Mouse (Mus musculus) cortical plate, adult 2 months (tissue): ENCODE results near the gene Nobox. TPM values are rescaled to one million over a fixed set of nuclear protein-coding genes. Genes with fewer than 3 reads are reported as not detected.

Experiments used
- H3K27ac ChIP-seq: fragments of 200-500 bp; 2 replicates; pipeline ENCODE4 v1.5.1; 2012; ENCODE audit warnings: low read length, control low read depth, inconsistent platforms; ENCODE audit not compliant: insufficient read depth
- H3K4me1 ChIP-seq: fragments of 200-500 bp; 2 replicates; pipeline ENCODE4 v1.6.1; 2011; ENCODE audit warnings: low read length; ENCODE audit not compliant: control insufficient read depth, insufficient read depth
- H3K4me3 ChIP-seq: fragments of 200-500 bp; 2 replicates; pipeline ENCODE4 v1.5.1; 2011; ENCODE audit warnings: mild to moderate bottlenecking, low read length, control low read depth; ENCODE audit not compliant: insufficient read depth
- CTCF ChIP-seq: fragments of 200-500 bp; IDR thresholded peaks from 2 replicates; pipeline ENCODE4 v1.5.1; 2011; ENCODE audit warnings: mild to moderate bottlenecking, control low read depth, low read length; ENCODE audit not compliant: insufficient read depth; ENCODE audit errors: extremely low read depth
- POLR2A ChIP-seq: fragments of 200-500 bp; IDR thresholded peaks from 2 replicates; pipeline ENCODE4 v1.6.1; 2011; ENCODE audit warnings: mild to moderate bottlenecking, low read length, control low read depth; ENCODE audit not compliant: insufficient read depth; ENCODE audit errors: extremely low read depth
- polyA plus RNA-seq: library from polyadenylated mRNA; depleted of rRNA; stranded (reverse); fragments of >200 nt; gene quantifications from 2 replicates; pipeline ENCODE4 v1.2.3, GENCODE M21; 2012; rRNA removed

Nobox gene
- polyA plus RNA-seq, 1 experiment = 0.13 TPM

DNA sequence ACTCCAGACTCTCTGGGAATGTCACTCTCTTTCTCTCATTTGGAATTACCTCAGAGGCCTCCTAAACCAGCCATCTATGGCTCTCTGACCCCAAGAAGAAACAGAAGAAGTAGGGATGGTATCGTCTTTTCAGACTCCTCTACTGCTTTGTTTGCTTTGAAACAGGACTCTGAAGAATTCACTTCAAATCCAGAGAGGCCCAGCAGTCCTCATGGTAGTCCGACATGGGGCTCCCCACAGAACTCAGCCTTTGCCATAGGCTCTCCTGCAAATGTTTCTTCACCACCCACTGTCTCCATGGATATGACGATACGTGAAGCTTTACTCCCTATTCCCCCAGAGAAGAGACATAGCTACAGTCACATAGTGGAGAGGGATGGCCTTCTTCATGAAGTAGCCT lies 35.2 kb downstream of the Nobox start:
- Histone ChIP-seq H3K27ac (no peak overlapping the region), H3K4me3 (no peak overlapping the region)
- no peak for TF ChIP-seq CTCF
- no peak for TF ChIP-seq POLR2A

DNA sequence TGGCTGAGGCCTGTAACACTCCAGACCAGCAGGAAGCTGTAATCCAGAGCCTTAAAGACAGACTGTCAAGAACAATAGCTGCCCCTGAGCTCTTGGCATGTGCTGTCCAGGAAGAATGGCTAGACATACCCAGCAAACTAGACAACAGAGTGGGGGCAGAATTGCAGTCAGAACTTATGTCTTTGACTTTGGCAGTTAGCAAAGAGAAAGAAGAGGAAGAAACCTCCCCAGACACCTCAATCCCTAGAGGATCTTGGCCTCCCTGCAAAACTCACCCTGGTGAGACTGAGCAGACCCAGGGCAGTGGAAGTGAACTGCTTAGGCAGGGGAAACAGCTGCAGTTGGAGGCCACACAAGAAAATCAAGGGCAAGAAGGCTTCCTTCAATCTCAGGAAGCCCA lies 36.8 kb downstream of the Nobox start:
- H3K4me3 ChIP-seq = no peak overlapping the region
- TF ChIP-seq CTCF (no peak), POLR2A (no peak)
- no peak overlapping the region for H3K27ac ChIP-seq

More for the DNA sequence above, 35.2 kb downstream of the Nobox start:
- no peaks in the 10 kb centered on the region for H3K4me1 ChIP-seq

GRCm38 (mm10) chr6:43266356-43266755 lies 43.0 kb downstream of the Nobox start:
- Histone ChIP-seq H3K4me3 (peak overlapping the region; percentile 16), H3K27ac (no peak overlapping the region), H3K4me1 (no peaks in the 10 kb centered on the region)
- TF ChIP-seq CTCF (no peak), POLR2A (no peak)

More for the DNA sequence above, 36.8 kb downstream of the Nobox start:
- no peaks in the 10 kb centered on the region for H3K4me1 ChIP-seq

- TF ChIP-seq CTCF (no peak), POLR2A (no peak)
- Histone ChIP-seq H3K4me3 (peak within 1 kb of the TSS; percentile 16), H3K4me1 (no peaks in the 10 kb centered on the region), H3K27ac (no peak within 1 kb of the TSS)
Measured at GRCm38 (mm10) chr6:43265363-43266041, 43.9 kb downstream of the Nobox start, which contains the start of gene Arhgef5. TSS of gene Arhgef5 (plus strand) at chr6:43265582.

GRCm38 (mm10) chr6:43260756-43261155 lies 48.6 kb downstream of the Nobox start:
- no peak overlapping the region for H3K4me3 ChIP-seq

GRCm38 (mm10) chr6:43254193-43254926 lies 55.0 kb downstream of the Nobox start:
- TF ChIP-seq POLR2A (no peak), CTCF (peak; percentile 26; the same call in 1 of the 2 replicates)
- no peak overlapping the region for H3K4me3 ChIP-seq
- no peak overlapping the region for H3K27ac ChIP-seq
- H3K4me1 ChIP-seq = no peaks in the 10 kb centered on the region

More at GRCm38 (mm10) chr6:43260756-43261155, 48.6 kb downstream of the Nobox start:
- Histone ChIP-seq H3K4me1 (no peaks in the 10 kb centered on the region), H3K27ac (no peak overlapping the region)
- TF ChIP-seq CTCF (no peak), POLR2A (no peak)

Other genes starting within 250 kb of the Nobox start
- gene Olfr441, start 203.2 kb downstream of the Nobox start, polyA plus RNA-seq = not detected in 2 replicates
- not detected in 2 replicates for gene Olfr237-ps1, start 163.0 kb downstream of the Nobox start, polyA plus RNA-seq
- not detected in 2 replicates for gene Olfr437, start 146.3 kb downstream of the Nobox start, polyA plus RNA-seq
- gene Olfr13, start 137.4 kb downstream of the Nobox start, polyA plus RNA-seq = not detected in 2 replicates
- gene Olfr435, start 112.4 kb downstream of the Nobox start, polyA plus RNA-seq = not detected in 2 replicates
- gene Olfr434, start 96.5 kb downstream of the Nobox start, polyA plus RNA-seq = not detected in 2 replicates
- not detected in 2 replicates for gene Olfr47, start 78.0 kb downstream of the Nobox start, polyA plus RNA-seq
- 2.4 and 2.8 TPM in 2 replicates for gene Arhgef5, start 44.0 kb downstream of the Nobox start, polyA plus RNA-seq